Mouse (Mus musculus) lung, adult 2 months (tissue): ENCODE results near the gene Ablim1.

Experiments used
- CTCF ChIP-seq: fragments of 200-500 bp; IDR thresholded peaks from 2 replicates; pipeline ENCODE4 v1.5.1; 2011; ENCODE audit warnings: mild to moderate bottlenecking, low read length, control low read depth; ENCODE audit not compliant: insufficient read depth
- POLR2A ChIP-seq: fragments of 200-500 bp; IDR thresholded peaks from 2 replicates; pipeline ENCODE4 v1.6.1; 2011; ENCODE audit warnings: low read depth, mild to moderate bottlenecking, control low read depth, low read length, borderline replicate concordance; ENCODE audit errors: extremely low read depth

DNA sequence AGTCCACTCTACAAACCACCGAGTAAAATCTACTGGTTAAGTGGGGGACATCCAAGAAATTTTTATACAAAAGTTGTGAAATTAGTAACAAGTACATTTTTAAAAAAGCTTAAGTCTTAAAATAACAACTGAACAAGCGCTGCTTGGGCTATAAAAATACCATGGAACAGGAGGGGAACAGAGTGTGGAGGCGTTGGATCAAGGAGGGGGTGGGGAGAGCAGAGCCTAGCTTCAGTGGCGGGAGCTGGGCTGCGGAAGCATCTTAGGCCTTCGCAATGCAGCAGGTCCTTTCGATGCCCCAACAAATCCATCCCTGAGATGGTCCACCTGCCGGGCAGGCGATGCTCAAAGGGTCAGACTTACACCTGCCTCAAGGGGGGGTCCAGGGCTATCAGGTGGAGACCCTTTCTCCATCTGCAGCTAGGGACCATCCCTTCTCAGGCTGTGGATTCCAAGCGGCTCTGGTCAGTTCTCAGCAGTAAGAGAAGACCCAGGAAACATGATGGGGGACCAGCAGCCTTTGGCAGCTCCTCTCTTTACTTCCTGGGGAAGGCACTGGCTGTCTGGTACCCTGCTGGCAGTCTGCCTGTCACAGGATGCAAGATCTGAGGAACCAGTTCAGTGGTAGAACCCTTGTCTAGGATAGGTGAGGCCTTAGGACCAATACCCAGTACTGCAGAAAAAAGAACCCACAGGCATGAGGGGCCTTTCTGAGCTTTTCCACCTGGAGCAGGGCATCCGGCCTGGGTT lies 152.6 kb downstream of the Ablim1 start:
- TF ChIP-seq CTCF, result no peak
- no peak for TF ChIP-seq POLR2A
